Mouse (Mus musculus): ENCODE results near the gene Hmg20a. TPM values are rescaled to one million over a fixed set of nuclear protein-coding genes. Genes with fewer than 3 reads are reported as not detected.

The Hmg20a gene
- 20.3 and 23.2 TPM in 2 replicates for polyA plus RNA-seq (2021; fragmentation: Nextera tagmentation)
- long read RNA-seq, experiment 1, transcript Hmg20a-201 (10 exons, 3,778 nt): major isoform, 72 of 137 reads
- long read RNA-seq, experiment 1, transcript Hmg20a-205 (9 exons, 1,700 nt): minor isoform, 14 of 137 reads
- long read RNA-seq, experiment 1, partial matches to known transcripts: 10 of 137 reads
- long read RNA-seq, experiment 1, other reads (novel, unspliced or antisense): 38 of 137 reads
- long read RNA-seq, experiment 2, transcript Hmg20a-201 (10 exons, 3,778 nt): major isoform, 15 of 43 reads
- long read RNA-seq, experiment 2, partial matches to known transcripts: 16 of 43 reads
- long read RNA-seq, experiment 2, other reads (novel, unspliced or antisense): 8 of 43 reads

DNA sequence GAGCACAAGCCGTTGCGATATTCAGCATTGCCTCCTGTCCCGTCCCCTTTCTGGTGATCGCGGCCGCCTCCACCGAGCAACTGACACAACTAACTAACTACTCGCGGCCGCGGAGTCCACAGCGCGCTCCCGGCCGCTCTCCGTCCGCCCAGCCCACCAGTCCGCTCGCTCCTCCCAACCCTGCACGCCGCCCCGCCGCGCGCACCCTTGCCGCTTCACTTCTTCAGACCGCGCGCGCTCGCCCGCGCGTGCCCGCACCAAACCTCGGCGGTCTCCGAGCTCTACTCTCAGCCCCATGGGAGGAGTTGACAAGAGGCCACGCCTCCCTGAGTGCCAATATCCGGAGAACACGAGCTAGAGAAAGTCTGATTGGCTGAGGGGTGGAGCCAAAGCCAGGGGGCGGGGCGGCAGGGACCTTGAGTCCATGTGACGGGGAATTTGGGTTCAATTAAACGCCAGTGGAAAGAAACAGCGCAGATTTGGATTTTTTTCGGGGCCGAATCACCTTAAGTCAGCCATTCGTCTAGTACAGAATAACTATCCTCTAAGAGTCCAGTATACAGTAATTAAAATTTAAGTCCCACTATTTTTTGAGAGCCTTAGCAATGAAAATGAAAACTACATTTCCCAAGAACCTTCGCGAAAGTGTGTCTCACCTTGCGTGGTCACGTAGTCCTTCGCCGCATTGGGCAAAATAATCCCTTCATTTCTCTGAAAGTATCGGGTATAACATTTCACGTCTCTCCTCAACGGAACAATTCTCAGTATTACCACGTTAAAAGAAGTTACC is at the start of gene Hmg20a, which contains the start of gene Peak1:
Gene Hmg20a (plus strand): TSS at position 662 of the 790 bp plus-strand sequence.
Gene Peak1 (minus strand): TSS at position 120 of the 790 bp plus-strand sequence.

Other genes starting within 250 kb of the Hmg20a start
- 6.0 and 6.2 TPM in 2 replicates for gene Peak1, start 542 bp upstream of the Hmg20a start, polyA plus RNA-seq (2021; fragmentation: Nextera tagmentation)